In the genomic region with DNA sequence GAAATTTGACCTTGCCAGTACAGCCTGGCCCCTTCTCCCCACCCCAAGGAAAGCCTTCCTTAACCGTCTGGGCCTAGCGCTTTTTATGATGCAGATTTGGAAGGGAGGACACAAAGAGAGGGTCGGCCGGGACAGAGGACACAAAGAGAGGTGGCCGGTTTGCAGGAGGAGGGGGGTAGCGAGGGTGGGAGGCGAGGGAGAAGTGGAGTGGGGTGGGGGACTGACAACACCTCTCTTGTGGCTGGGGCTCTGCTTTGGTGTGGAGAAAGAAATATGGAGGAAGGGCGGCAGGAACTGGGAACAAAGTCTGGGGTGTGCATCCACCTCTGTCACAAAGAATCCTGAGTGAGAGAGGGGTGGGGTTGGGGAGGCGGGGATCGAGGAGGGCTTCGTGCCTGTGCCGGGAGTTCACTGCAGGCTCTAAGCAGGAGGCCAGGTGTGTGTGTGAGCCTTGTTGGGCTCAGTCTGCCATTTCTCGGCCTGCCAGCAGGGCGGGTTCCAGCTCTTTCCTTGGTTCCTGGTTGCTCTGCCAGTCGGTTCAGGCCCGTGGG, we compare ENCODE assay signal across 11 mouse cellular contexts.
DNase-seq lines count a peak whose midpoint lies in the region; ATAC-seq and TF ChIP-seq lines count a peak whose summit lies in the region.
"Had no signal": no experiment of that assay in that cellular context is flagged by ENCODE, and none has a peak within 500 bp of the region (broad histone marks: within the 10 kb centered on the region; RNA-seq: fewer than 3 reads in every experiment).

No protein-coding gene starts in this region.

- no peaks in the 10 kb centered on the region for H3K36me3 ChIP-seq in ES-Bruce4 (ENCODE audit: control insufficient read depth, insufficient read depth, low read length, poor library complexity, severe bottlenecking)
- H3K36me3 ChIP-seq in forebrain, embryonic 16.5 days (ENCODE audit: control insufficient read depth, insufficient read depth): no peaks in the 10 kb centered on the region
- H3K36me3 ChIP-seq in limb, embryonic 14.5 days (ENCODE audit: control insufficient read depth, insufficient read depth, low read length): no peaks in the 10 kb centered on the region

- TF ChIP-seq EP300 in ES-Bruce4 (IDR thresholded peaks at IDR 0.05; ENCODE audit: insufficient read depth, low read depth, low read length): peak; percentile 96

- ATAC-seq in forebrain, embryonic 16.5 days: peak; percentile 91
- ATAC-seq in limb, embryonic 14.5 days (ENCODE audit: low FRiP score, low read depth): no peak

- peaks cover 18% of the 10 kb centered on the region for H3K4me1 ChIP-seq in ES-Bruce4 (ENCODE audit: control insufficient read depth, insufficient read depth, low read length)
- H3K4me1 ChIP-seq in forebrain, embryonic 16.5 days (replicated peaks; ENCODE audit: control insufficient read depth, insufficient read depth, low read length): peaks cover 13% of the 10 kb centered on the region; the same call in 1 of the 2 replicates
- H3K4me1 ChIP-seq in limb, embryonic 14.5 days (ENCODE audit: control insufficient read depth, insufficient read depth, low read length): peaks cover 19% of the 10 kb centered on the region

- H3K27me3 ChIP-seq in ES-Bruce4 (ENCODE audit: control insufficient read depth, insufficient read depth, low read length, poor library complexity, severe bottlenecking): no peaks in the 10 kb centered on the region
- no peaks in the 10 kb centered on the region for H3K27me3 ChIP-seq in forebrain, embryonic 16.5 days (replicated peaks; ENCODE audit: control insufficient read depth, insufficient read depth, low read length)
- H3K27me3 ChIP-seq in limb, embryonic 14.5 days (ENCODE audit: control insufficient read depth, insufficient read depth, low read length): no peaks in the 10 kb centered on the region

- H3K9me3 ChIP-seq in ES-Bruce4 (replicated peaks; ENCODE audit: control insufficient read depth, insufficient read depth, low read length, poor library complexity, severe bottlenecking): peaks cover 5% of the 10 kb centered on the region
- H3K9me3 ChIP-seq in forebrain, embryonic 16.5 days (ENCODE audit: control insufficient read depth, low read length): peaks cover 5% of the 10 kb centered on the region; the same call in 1 of the 2 replicates
- no peaks in the 10 kb centered on the region for H3K9me3 ChIP-seq in limb, embryonic 14.5 days (ENCODE audit: control insufficient read depth, low read length)

- DNase-seq in brain, embryonic 14.5 days (ENCODE audit: low read depth): peak; percentile 95
- DNase-seq in limb, embryonic 14.5 days (ENCODE audit: low spot score): no peak
- DNase-seq in gastrocnemius, adult 2 months: no peak
- DNase-seq in left cerebral cortex, postnatal 14 days (ENCODE audit: low spot score in 2 of 2): no peak
- no peak for DNase-seq in left cerebral cortex, postnatal 10 days (ENCODE audit: extremely low spot score in 1 of 2, low spot score in 2 of 2)
- DNase-seq in right cerebral cortex, postnatal 4 days: no peak
- DNase-seq: heart, postnatal 4 days; right cerebral cortex, postnatal 14 days; thymus, adult 2 months had no signal

- peak overlapping the region; percentile 65 for H3K4me3 ChIP-seq in ES-Bruce4 (ENCODE audit: low read depth, low read length)
- H3K4me3 ChIP-seq in forebrain, embryonic 16.5 days (replicated peaks; ENCODE audit: low read length): no peak overlapping the region
- H3K4me3 ChIP-seq in limb, embryonic 14.5 days (replicated peaks; ENCODE audit: low read length): no peak overlapping the region
- H3K4me3 ChIP-seq in gastrocnemius, adult 2 months: no peak overlapping the region

- peak overlapping the region; percentile 99 for H3K27ac ChIP-seq in ES-Bruce4 (ENCODE audit: insufficient read depth, low read length)
- peak overlapping the region; percentile 74 for H3K27ac ChIP-seq in forebrain, embryonic 16.5 days (ENCODE audit: low read length)
- no peak overlapping the region for H3K27ac ChIP-seq in limb, embryonic 14.5 days (replicated peaks; ENCODE audit: low read depth, low read length)
- no peak overlapping the region for H3K27ac ChIP-seq in gastrocnemius, adult 2 months

- no peak for TF ChIP-seq CTCF in ES-Bruce4 (IDR thresholded peaks at IDR 0.05; ENCODE audit: low read depth, low read length)
- TF ChIP-seq CTCF in brain, embryonic 14.5 days (IDR thresholded peaks at IDR 0.05; ENCODE audit: borderline replicate concordance, extremely low read depth, insufficient read depth, insufficient read length): peak; percentile 42; the same call in 1 of the 2 replicates
- TF ChIP-seq CTCF in gastrocnemius, adult 2 months (IDR thresholded peaks at IDR 0.05): no peak

- H3K4me2 ChIP-seq in forebrain, embryonic 16.5 days (ENCODE audit: low read length): no peak overlapping the region
- no peak overlapping the region for H3K4me2 ChIP-seq in limb, embryonic 14.5 days (replicated peaks; ENCODE audit: low read depth, low read length, severe bottlenecking)

- H3K9ac ChIP-seq in ES-Bruce4 (ENCODE audit: low read depth, poor library complexity, severe bottlenecking): peak overlapping the region; percentile 59
- peak overlapping the region; percentile 26; the same call in 1 of the 2 replicates for H3K9ac ChIP-seq in forebrain, embryonic 16.5 days (replicated peaks; ENCODE audit: low read depth, low read length)
- peak overlapping the region; percentile 16; the same call in 1 of the 2 replicates for H3K9ac ChIP-seq in limb, embryonic 14.5 days (ENCODE audit: low read depth, low read length, severe bottlenecking)

- 4% methylated on average over 16 of the region's 16 CpGs for WGBS in forebrain, embryonic 16.5 days
- 16% methylated on average over 16 of the region's 16 CpGs for WGBS in limb, embryonic 14.5 days

- intact Hi-C loops in gastrocnemius, adult 2 months (cut with DNase I): no loop called here
- intact Hi-C loops in left cerebral cortex, postnatal 14 days (cut with DNase I): no loop called here
- intact Hi-C loops in left cerebral cortex, postnatal 10 days (cut with DNase I): no loop called here

- peak; percentile 33 for TF ChIP-seq POLR2A in ES-Bruce4 (IDR thresholded peaks at IDR 0.05; ENCODE audit: insufficient read depth, low read length)
- no peak for TF ChIP-seq POLR2A in brain, embryonic 14.5 days (IDR thresholded peaks at IDR 0.05; ENCODE audit: borderline replicate concordance, extremely low read depth, insufficient read depth, insufficient read length, poor library complexity, severe bottlenecking)
- TF ChIP-seq POLR2A in limb, embryonic 14.5 days (IDR thresholded peaks at IDR 0.05; ENCODE audit: borderline replicate concordance, extremely low read depth, insufficient read depth, insufficient read length): no peak

Comparison
In these comparisons a context has a peak if more than half of its experiments do, and no peak if none do; other contexts are left out.
1. H3K27ac ChIP-seq: peak in ES-Bruce4 (single experiment) and forebrain, embryonic 16.5 days (single experiment); none in limb, embryonic 14.5 days (single experiment) and gastrocnemius, adult 2 months (single experiment).
2. Peak in every context shown above with its lines, with median percentiles within 50 percentile points of each other: H3K9ac ChIP-seq.